Mouse (Mus musculus) intestine, postnatal 0 days (tissue): Measurements from ENCODE around the gene Ppp1r9a. TPM values are rescaled to one million over a fixed set of nuclear protein-coding genes. Genes with fewer than 3 reads are reported as not detected.

ENCODE experiments used
- ATAC-seq: fragments of 200-750 bp; cut with Nextera tagmentation; 2 replicates; pipeline ENCODE4 v1.8.0; 2017; ENCODE audit warnings: mild to moderate bottlenecking, moderate TSS enrichment, moderate library complexity
- H3K27ac ChIP-seq: fragments of 300-500 bp; sonication (generic); 2 replicates; pipeline ENCODE4 v1.5.1; 2014; ENCODE audit warnings: mild to moderate bottlenecking, low read depth, low read length, moderate library complexity
- H3K27me3 ChIP-seq: fragments of 300-500 bp; sonication (generic); replicated peaks from 2 replicates; pipeline ENCODE4 v1.6.1; 2014; ENCODE audit warnings: low read length, mixed read lengths; ENCODE audit not compliant: control insufficient read depth, insufficient read depth
- H3K36me3 ChIP-seq: fragments of 300-500 bp; sonication (generic); 2 replicates; pipeline ENCODE4 v1.6.1; 2014; ENCODE audit warnings: mild to moderate bottlenecking, moderate library complexity; ENCODE audit not compliant: control insufficient read depth, insufficient read depth
- H3K4me1 ChIP-seq: fragments of 300-500 bp; sonication (generic); replicated peaks from 2 replicates; pipeline ENCODE4 v1.6.1; 2014; ENCODE audit warnings: antibody characterized with exemption, low read length, mixed read lengths; ENCODE audit not compliant: control insufficient read depth, insufficient read depth
- H3K4me2 ChIP-seq: fragments of 300-500 bp; sonication (generic); replicated peaks from 2 replicates; pipeline ENCODE4 v1.6.1; 2014; ENCODE audit warnings: low read depth, mild to moderate bottlenecking, moderate library complexity
- H3K4me3 ChIP-seq: fragments of 300-500 bp; sonication (generic); 2 replicates; pipeline ENCODE4 v1.5.1; 2014; ENCODE audit warnings: low read depth, low read length
- H3K9ac ChIP-seq: fragments of 300-500 bp; sonication (generic); 2 replicates; pipeline ENCODE4 v1.6.1; 2014; ENCODE audit warnings: mild to moderate bottlenecking, low read depth, low read length
- H3K9me3 ChIP-seq: fragments of 300-500 bp; sonication (generic); 2 replicates; pipeline ENCODE4 v1.6.1; 2016; ENCODE audit warnings: mixed run types; ENCODE audit not compliant: control insufficient read depth
- CTCF ChIP-seq: sonication (generic); IDR thresholded peaks from 2 replicates; pipeline ENCODE4 v1.5.1; 2016; ENCODE audit warnings: low read depth, mild to moderate bottlenecking, control low read depth, antibody characterized with exemption, moderate library complexity
- WGBS: fragments of 180-500 bp; shearing (Covaris S2); extraction: QIAGEN DNeasy Blood & Tissue Kit; methylation state at CpG from one replicate; pipeline ENCODE4 v1.1.7; 2014; 5-methylcytosine and 5-hydroxymethylcytosine counted together
- polyA plus RNA-seq: library from polyadenylated mRNA; unstranded; fragments of >200 nt; fragmentation: Nextera tagmentation; extraction: Ambion mirVana; gene quantifications from 2 replicates; pipeline ENCODE4 v1.2.1, GENCODE M21; 2015

The Ppp1r9a gene
- polyA plus RNA-seq, 1 experiment from 2014 or later: 2.1 TPM

GRCm38 (mm10) chr6:5108494-5108893 lies 205.8 kb downstream of the Ppp1r9a start:
- no peak overlapping the region for H3K4me2 ChIP-seq
- H3K27ac ChIP-seq: no peak overlapping the region
- H3K9ac ChIP-seq: no peak overlapping the region
- TF ChIP-seq CTCF: no peak
- no peak overlapping the region for H3K4me3 ChIP-seq
- no peaks in the 10 kb centered on the region for H3K27me3 ChIP-seq
- H3K9me3 ChIP-seq: no peaks in the 10 kb centered on the region
- no peaks in the 10 kb centered on the region for H3K36me3 ChIP-seq
- no peaks in the 10 kb centered on the region for H3K4me1 ChIP-seq
- no peak for ATAC-seq
- WGBS: 74% methylated on average over 3 of the region's 3 CpGs

- H3K4me3 ChIP-seq: peak overlapping the region; percentile 34
- WGBS: 11% methylated on average over 18 of the region's 18 CpGs
- H3K9ac ChIP-seq: no peak overlapping the region
- ATAC-seq: peak; percentile 96
- no peaks in the 10 kb centered on the region for H3K36me3 ChIP-seq
- H3K27me3 ChIP-seq: no peaks in the 10 kb centered on the region
- H3K4me2 ChIP-seq: peak overlapping the region; percentile 60
- H3K4me1 ChIP-seq: no peaks in the 10 kb centered on the region
- no peaks in the 10 kb centered on the region for H3K9me3 ChIP-seq
- H3K27ac ChIP-seq: no peak overlapping the region
- TF ChIP-seq CTCF: peak; percentile 99
These were observed 207.4 kb downstream of the Ppp1r9a start for GRCm38 (mm10) chr6:5109925-5110714.

GRCm38 (mm10) chr6:5110715-5111048 lies 208.0 kb downstream of the Ppp1r9a start:
- no peaks in the 10 kb centered on the region for H3K9me3 ChIP-seq
- ATAC-seq: no peak
- H3K27ac ChIP-seq: no peak overlapping the region
- no peaks in the 10 kb centered on the region for H3K4me1 ChIP-seq
- WGBS: 28% methylated on average over 3 of the region's 3 CpGs
- H3K9ac ChIP-seq: no peak overlapping the region
- no peak overlapping the region for H3K4me3 ChIP-seq
- no peak for TF ChIP-seq CTCF
- H3K27me3 ChIP-seq: no peaks in the 10 kb centered on the region
- H3K36me3 ChIP-seq: no peaks in the 10 kb centered on the region
- H3K4me2 ChIP-seq: no peak overlapping the region

GRCm38 (mm10) chr6:5113103-5113502 lies 210.4 kb downstream of the Ppp1r9a start:
- no peaks in the 10 kb centered on the region for H3K9me3 ChIP-seq
- no peak for ATAC-seq
- no peaks in the 10 kb centered on the region for H3K4me1 ChIP-seq
- no peaks in the 10 kb centered on the region for H3K27me3 ChIP-seq
- H3K4me3 ChIP-seq: no peak overlapping the region
- no peak overlapping the region for H3K9ac ChIP-seq
- H3K36me3 ChIP-seq: no peaks in the 10 kb centered on the region; the same call in 1 of the 2 replicates
- H3K4me2 ChIP-seq: no peak overlapping the region
- 16% methylated on average over 8 of the region's 8 CpGs for WGBS
- no peak overlapping the region for H3K27ac ChIP-seq
- TF ChIP-seq CTCF: no peak

- no peaks in the 10 kb centered on the region; the same call in 1 of the 2 replicates for H3K36me3 ChIP-seq
- WGBS: 63% methylated on average over 5 of the region's 5 CpGs
- H3K4me3 ChIP-seq: no peak overlapping the region
- TF ChIP-seq CTCF: no peak
- H3K9me3 ChIP-seq: no peaks in the 10 kb centered on the region
- H3K27ac ChIP-seq: no peak overlapping the region
- no peak overlapping the region for H3K4me2 ChIP-seq
- H3K4me1 ChIP-seq: no peaks in the 10 kb centered on the region
- no peak for ATAC-seq
- no peak overlapping the region for H3K9ac ChIP-seq
- H3K27me3 ChIP-seq: no peaks in the 10 kb centered on the region
These were observed 211.0 kb downstream of the Ppp1r9a start for GRCm38 (mm10) chr6:5113734-5114133.

GRCm38 (mm10) chr6:5114857-5115256 lies 212.1 kb downstream of the Ppp1r9a start:
- Histone ChIP-seq H3K27ac (no peak overlapping the region), H3K4me2 (no peak overlapping the region), H3K4me1 (no peaks in the 10 kb centered on the region), H3K4me3 (no peak overlapping the region), H3K27me3 (no peaks in the 10 kb centered on the region), H3K9ac (no peak overlapping the region), H3K36me3 (no peaks in the 10 kb centered on the region; the same call in 1 of the 2 replicates), H3K9me3 (no peaks in the 10 kb centered on the region)
- TF ChIP-seq CTCF: no peak
- 66% methylated on average over 7 of the region's 7 CpGs for WGBS
- ATAC-seq: no peak
